In genomic region chr9:45638184-45638917, GRCm38 (mm10) we compare ENCODE assay signal across 19 mouse cellular contexts.
DNase-seq lines count a peak whose midpoint lies in the region; ATAC-seq and TF ChIP-seq lines count a peak whose summit lies in the region.
"Had no signal": no experiment of that assay in that cellular context is flagged by ENCODE, and none has a peak within 500 bp of the region (broad histone marks: within the 10 kb centered on the region; RNA-seq: fewer than 3 reads in every experiment).

No protein-coding gene starts in this region.

- H3K27me3 ChIP-seq in forebrain, postnatal 0 days (ENCODE audit: insufficient read depth, low read length): no peaks in the 10 kb centered on the region
- no peaks in the 10 kb centered on the region for H3K27me3 ChIP-seq in forebrain, embryonic 11.5 days (ENCODE audit: control insufficient read depth, insufficient read depth, low read length)
- H3K27me3 ChIP-seq in hindbrain, postnatal 0 days (ENCODE audit: insufficient read depth, low read length): no peaks in the 10 kb centered on the region
- H3K27me3 ChIP-seq in midbrain, postnatal 0 days (ENCODE audit: insufficient read depth, low read length): no peaks in the 10 kb centered on the region
- H3K27me3 ChIP-seq: neural tube, embryonic 13.5 days; stomach, embryonic 15.5 days had no signal

- H3K36me3 ChIP-seq in forebrain, postnatal 0 days (ENCODE audit: insufficient read depth): no peaks in the 10 kb centered on the region
- H3K36me3 ChIP-seq in forebrain, embryonic 11.5 days (ENCODE audit: control insufficient read depth, insufficient read depth, low read length): no peaks in the 10 kb centered on the region
- H3K36me3 ChIP-seq in hindbrain, postnatal 0 days (ENCODE audit: insufficient read depth, low read length): no peaks in the 10 kb centered on the region
- no peaks in the 10 kb centered on the region for H3K36me3 ChIP-seq in midbrain, postnatal 0 days (ENCODE audit: insufficient read depth, low read length)
- H3K36me3 ChIP-seq: embryonic facial prominence, embryonic 10.5 days; heart, embryonic 15.5 days; neural tube, embryonic 13.5 days; stomach, embryonic 15.5 days had no signal

- no peak overlapping the region for H3K4me2 ChIP-seq in forebrain, postnatal 0 days (ENCODE audit: low read depth)
- no peak overlapping the region for H3K4me2 ChIP-seq in forebrain, embryonic 11.5 days (ENCODE audit: low read depth, low read length, severe bottlenecking)
- H3K4me2 ChIP-seq in hindbrain, postnatal 0 days (ENCODE audit: low read depth, low read length): no peak overlapping the region
- H3K4me2 ChIP-seq in midbrain, postnatal 0 days (ENCODE audit: low read depth, low read length, poor library complexity, severe bottlenecking): no peak overlapping the region
- H3K4me2 ChIP-seq: heart, embryonic 15.5 days; neural tube, embryonic 13.5 days; stomach, embryonic 15.5 days had no signal

- no peaks in the 10 kb centered on the region for H3K9me3 ChIP-seq in forebrain, postnatal 0 days (ENCODE audit: low read length)
- no peaks in the 10 kb centered on the region for H3K9me3 ChIP-seq in forebrain, embryonic 11.5 days (ENCODE audit: control insufficient read depth, low read length)
- no peaks in the 10 kb centered on the region for H3K9me3 ChIP-seq in hindbrain, postnatal 0 days (ENCODE audit: low read length)
- H3K9me3 ChIP-seq in midbrain, postnatal 0 days (ENCODE audit: low read length): no peaks in the 10 kb centered on the region
- H3K9me3 ChIP-seq: embryonic facial prominence, embryonic 10.5 days; heart, embryonic 15.5 days; neural tube, embryonic 13.5 days; stomach, embryonic 15.5 days had no signal

- 47% methylated on average over 6 of the region's 6 CpGs for WGBS in forebrain, postnatal 0 days
- WGBS in forebrain, embryonic 11.5 days: 83% methylated on average over 6 of the region's 6 CpGs
- WGBS in hindbrain, postnatal 0 days: 44% methylated on average over 6 of the region's 6 CpGs
- WGBS in midbrain, postnatal 0 days: 53% methylated on average over 6 of the region's 6 CpGs

- peak overlapping the region; percentile 62 for H3K27ac ChIP-seq in forebrain, postnatal 0 days (ENCODE audit: low read depth, low read length)
- no peak overlapping the region for H3K27ac ChIP-seq in forebrain, embryonic 11.5 days (ENCODE audit: low read depth, low read length)
- H3K27ac ChIP-seq in hindbrain, postnatal 0 days: 0 out of 2 replicates have a peak overlapping the region, but pooled peaks have one; percentile 32
- peak overlapping the region; percentile 48; the same call in 1 of the 2 replicates for H3K27ac ChIP-seq in midbrain, postnatal 0 days (ENCODE audit: low read depth, low read length)
- H3K27ac ChIP-seq: embryonic facial prominence, embryonic 10.5 days; heart, embryonic 15.5 days; kidney, postnatal 0 days; neural tube, embryonic 13.5 days; stomach, embryonic 15.5 days had no signal

- peak; percentile 47; the same call in 1 of the 2 replicates for ATAC-seq in forebrain, postnatal 0 days
- ATAC-seq in forebrain, embryonic 11.5 days (replicated peaks; ENCODE audit: low FRiP score): no peak
- ATAC-seq in hindbrain, postnatal 0 days: no peak
- ATAC-seq in midbrain, postnatal 0 days (ENCODE audit: low FRiP score): no peak

- intact Hi-C loops in left cerebral cortex, postnatal 4 days (cut with DNase I): no loop called here
- intact Hi-C loops in left cerebral cortex, postnatal 36 days (cut with DNase I): no loop called here

- TF ChIP-seq CTCF in forebrain, postnatal 0 days (IDR thresholded peaks at IDR 0.05; ENCODE audit: low read depth): no peak
- no peak for TF ChIP-seq CTCF in hindbrain, postnatal 0 days (IDR thresholded peaks at IDR 0.05; ENCODE audit: low read depth)
- no peak for TF ChIP-seq CTCF in midbrain, postnatal 0 days (IDR thresholded peaks at IDR 0.05)

- H3K9ac ChIP-seq in forebrain, postnatal 0 days: no peak overlapping the region
- H3K9ac ChIP-seq in forebrain, embryonic 11.5 days (ENCODE audit: low read length): no peak overlapping the region
- H3K9ac ChIP-seq in hindbrain, postnatal 0 days (replicated peaks; ENCODE audit: low read length): no peak overlapping the region
- no peak overlapping the region for H3K9ac ChIP-seq in midbrain, postnatal 0 days (replicated peaks; ENCODE audit: low read length, poor library complexity, severe bottlenecking)
- H3K9ac ChIP-seq: heart, embryonic 15.5 days; neural tube, embryonic 13.5 days; stomach, embryonic 15.5 days had no signal

- no peak for DNase-seq in forebrain, postnatal 0 days
- DNase-seq in forebrain, embryonic 11.5 days (ENCODE audit: low spot score): no peak
- DNase-seq in left cerebral cortex, postnatal 4 days: peak; percentile 49
- DNase-seq in left cerebral cortex, postnatal 36 days (ENCODE audit: low spot score in 2 of 2): no peak
- no peak for DNase-seq in hindbrain, postnatal 0 days (ENCODE audit: low spot score)
- no peak for DNase-seq in midbrain, postnatal 0 days (ENCODE audit: low spot score)
- no peak for DNase-seq in right cerebral cortex, postnatal 4 days
- DNase-seq: adrenal gland, adult 8-10 months; cerebellum, adult 8-10 months; heart, postnatal 36 days; kidney, adult 2 months; lung, postnatal 4 days; right cerebral cortex, adult 18-20 months; thymus, postnatal 25 days had no signal

- no peak overlapping the region for H3K4me3 ChIP-seq in forebrain, postnatal 0 days (ENCODE audit: low read depth, low read length)
- no peak overlapping the region for H3K4me3 ChIP-seq in forebrain, embryonic 11.5 days (ENCODE audit: low read depth, low read length)
- H3K4me3 ChIP-seq in hindbrain, postnatal 0 days (ENCODE audit: low read length): no peak overlapping the region
- no peak overlapping the region for H3K4me3 ChIP-seq in midbrain, postnatal 0 days (ENCODE audit: low read depth, low read length)
- H3K4me3 ChIP-seq: embryonic facial prominence, embryonic 10.5 days; heart, embryonic 15.5 days; neural tube, embryonic 13.5 days; stomach, embryonic 15.5 days had no signal

- H3K4me1 ChIP-seq in forebrain, postnatal 0 days (ENCODE audit: insufficient read depth): 0 out of 2 replicates have a peak, but pooled peaks cover 9% of the 10 kb centered on the region
- H3K4me1 ChIP-seq in forebrain, embryonic 11.5 days (replicated peaks; ENCODE audit: control insufficient read depth, insufficient read depth, low read length): no peaks in the 10 kb centered on the region; the same call in 1 of the 2 replicates
- H3K4me1 ChIP-seq in hindbrain, postnatal 0 days (ENCODE audit: insufficient read depth, low read length): peaks cover 19% of the 10 kb centered on the region; the same call in 1 of the 2 replicates
- no peaks in the 10 kb centered on the region for H3K4me1 ChIP-seq in midbrain, postnatal 0 days (ENCODE audit: insufficient read depth, low read length)
- H3K4me1 ChIP-seq: heart, embryonic 15.5 days; stomach, embryonic 15.5 days had no signal
